Mouse (Mus musculus) bone marrow, adult 2 months (tissue): ENCODE data around the gene Elob. TPM values are rescaled to one million over a fixed set of nuclear protein-coding genes. Genes with fewer than 3 reads are reported as not detected.

Experiments
- H3K27ac ChIP-seq: fragments of 200-500 bp; 2 replicates; pipeline ENCODE4 v1.5.1; 2012; ENCODE audit warnings: low read depth, mild to moderate bottlenecking, control low read depth, inconsistent platforms, low read length; ENCODE audit not compliant: control insufficient read depth, poor library complexity, insufficient read depth
- H3K4me1 ChIP-seq: fragments of 200-500 bp; 2 replicates; pipeline ENCODE4 v1.6.1; 2011; ENCODE audit warnings: low read length; ENCODE audit not compliant: control insufficient read depth, insufficient read depth
- H3K4me3 ChIP-seq: fragments of 200-500 bp; replicated peaks from 2 replicates; pipeline ENCODE3; 2011; ENCODE audit warnings: mild to moderate bottlenecking, low read depth, low read length, control low read depth; ENCODE audit not compliant: control insufficient read depth
- CTCF ChIP-seq: fragments of 200-500 bp; IDR thresholded peaks from 2 replicates; pipeline ENCODE4 v1.5.1; 2011; ENCODE audit warnings: low read length, control low read depth; ENCODE audit not compliant: control insufficient read depth, insufficient read depth
- POLR2A ChIP-seq: fragments of 200-500 bp; IDR thresholded peaks from 2 replicates; pipeline ENCODE4 v1.6.1; 2011; ENCODE audit warnings: low read depth, mild to moderate bottlenecking, control low read depth, low read length, borderline replicate concordance; ENCODE audit not compliant: control insufficient read depth
- WGBS: fragments of 180-500 bp; shearing (Covaris S2); methylation state at CpG from one replicate; pipeline ENCODE4 v1.1.7; 2018; 5-methylcytosine and 5-hydroxymethylcytosine counted together
- polyA plus RNA-seq: library from polyadenylated mRNA; stranded (reverse); fragments of >200 nt; gene quantifications from 2 replicates; pipeline ENCODE4 v1.2.4, GENCODE M21; 2011; ENCODE audit warnings: low replicate concordance; ENCODE audit not compliant: missing spikeins, insufficient read depth, insufficient read length

Gene Elob
- polyA plus RNA-seq, 1 experiment, result 239 TPM

DNA sequence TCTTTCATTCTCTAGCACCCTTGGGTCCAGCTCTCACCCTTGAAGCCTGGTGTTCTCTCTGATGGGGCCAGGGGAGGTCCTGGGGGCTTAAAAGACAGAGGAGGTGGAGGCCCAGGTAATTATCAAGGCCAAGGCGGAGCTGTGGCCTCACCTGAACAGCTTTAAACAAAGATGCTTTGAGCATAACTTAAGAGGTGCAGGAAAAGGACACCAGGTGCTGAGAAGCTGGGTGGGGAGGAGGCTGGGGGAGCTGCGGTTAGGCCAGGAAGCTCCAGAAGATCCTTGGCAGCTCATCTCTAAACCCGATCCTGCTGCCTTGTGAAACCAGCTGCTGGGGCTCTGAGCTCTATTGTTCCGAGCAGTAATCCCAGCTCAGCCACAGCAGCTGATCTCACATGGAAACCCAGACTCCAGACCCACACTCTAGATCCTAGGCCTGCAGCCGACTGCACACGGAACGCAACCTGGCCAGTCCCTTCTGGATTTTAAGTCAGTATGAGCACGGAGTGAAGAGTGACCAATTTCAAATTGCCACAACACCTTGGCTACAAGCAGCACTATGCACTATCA, 7.2 kb upstream of the Elob start, which contains the start of gene Prss33:
TSS of gene Prss33 (minus strand) at position 51 of the 570 bp plus-strand sequence.
- no peak within 1 kb of the TSS for H3K27ac ChIP-seq
- H3K4me1 ChIP-seq, result no peaks in the 10 kb centered on the region
- 81% methylated on average over 8 of the region's 8 CpGs for WGBS
- no peak for TF ChIP-seq CTCF
- TF ChIP-seq POLR2A, result no peak
- no peak within 1 kb of the TSS for H3K4me3 ChIP-seq

DNA sequence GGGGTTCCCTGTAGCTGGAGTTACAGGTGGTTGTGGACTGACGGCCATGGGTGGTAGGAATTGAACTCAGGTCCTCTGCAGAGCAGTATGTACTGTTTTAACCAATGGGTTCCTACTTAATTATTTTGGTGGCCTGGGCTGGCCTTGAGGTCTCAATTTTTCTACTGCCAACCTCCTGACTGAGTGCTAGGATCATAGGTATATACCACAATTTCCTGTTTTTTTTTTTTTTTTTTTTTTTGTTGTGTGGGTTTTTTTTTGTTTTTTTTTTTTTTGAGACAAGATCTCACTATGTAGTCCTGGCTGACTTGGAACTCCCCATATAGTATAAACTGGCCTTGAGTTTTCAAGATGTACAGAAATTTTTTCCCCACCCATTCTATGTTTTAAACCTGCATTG, 2.3 kb upstream of the Elob start:
- no peaks in the 10 kb centered on the region; the same call in 1 of the 2 replicates for H3K4me1 ChIP-seq
- WGBS, result 86% methylated on average over 1 of the region's 1 CpGs
- no peak overlapping the region for H3K4me3 ChIP-seq
- H3K27ac ChIP-seq, result no peak overlapping the region
- no peak for TF ChIP-seq POLR2A
- no peak for TF ChIP-seq CTCF

DNA sequence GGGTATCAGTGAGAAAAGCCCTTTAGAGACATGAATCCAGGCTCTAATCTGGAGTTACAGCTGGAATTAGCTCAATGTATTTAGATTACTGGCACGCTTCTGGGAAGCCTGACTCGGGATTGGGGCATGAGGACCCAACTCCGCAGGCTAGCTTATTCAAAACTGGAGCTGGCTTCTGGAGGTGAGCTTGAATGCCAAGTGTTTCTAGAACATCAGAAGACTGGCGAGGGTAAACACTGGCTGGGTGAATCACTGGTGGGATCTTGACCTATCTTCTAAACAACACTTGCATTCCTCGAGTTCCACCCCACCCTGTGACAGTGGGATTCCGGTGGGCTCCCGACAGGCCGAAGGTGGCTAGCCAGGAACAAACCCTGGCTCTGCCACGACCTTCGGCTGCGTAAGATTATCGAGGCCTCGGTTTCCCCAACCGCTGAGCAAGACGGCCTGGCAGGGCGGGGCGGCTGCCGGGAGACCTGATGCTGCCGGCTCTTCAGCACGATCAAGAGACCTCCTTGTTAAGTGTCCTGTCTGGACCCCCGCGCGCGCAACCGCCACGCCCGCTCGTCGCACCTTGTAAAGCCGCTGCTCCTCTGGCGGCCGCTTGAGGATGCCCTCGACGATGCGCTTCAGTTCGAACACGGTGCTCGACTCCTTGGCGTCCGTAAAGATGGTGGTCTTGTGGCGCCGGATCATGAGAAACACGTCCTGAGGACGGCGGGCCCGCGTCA, 500 bp downstream of the Elob start:
- 2% methylated on average over 47 of the region's 47 CpGs for WGBS
- Histone ChIP-seq H3K4me1 (no peaks in the 10 kb centered on the region; the same call in 1 of the 2 replicates), H3K4me3 (peak overlapping the region; percentile 74), H3K27ac (peak overlapping the region; percentile 9; the same call in 1 of the 2 replicates)
- TF ChIP-seq CTCF (no peak), POLR2A (no peak)

DNA sequence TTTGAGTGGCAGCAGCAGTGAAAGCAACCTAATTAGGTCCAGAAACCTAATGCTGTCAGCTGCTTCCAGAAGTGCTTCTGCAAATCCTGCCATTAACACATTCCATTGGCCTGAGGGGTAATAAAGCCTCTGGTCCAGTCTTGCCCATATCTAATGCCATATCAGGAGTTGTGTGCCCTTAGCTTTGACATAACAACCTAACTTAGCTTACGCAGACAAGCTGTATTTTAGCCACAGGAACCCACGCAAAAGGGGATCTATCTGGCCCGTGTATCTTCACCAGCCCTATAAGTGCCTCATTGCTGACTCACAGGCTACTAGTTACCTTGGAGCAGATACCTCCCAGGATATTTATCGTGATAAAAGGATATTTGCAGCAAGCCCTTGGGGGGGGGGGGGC, 3.3 kb downstream of the Elob start:
- no peak overlapping the region for H3K4me3 ChIP-seq
- no peak overlapping the region for H3K27ac ChIP-seq
- TF ChIP-seq CTCF (no peak), POLR2A (no peak)
- WGBS, result 71% methylated on average over 4 of the region's 4 CpGs
- no peaks in the 10 kb centered on the region; the same call in 1 of the 2 replicates for H3K4me1 ChIP-seq

DNA sequence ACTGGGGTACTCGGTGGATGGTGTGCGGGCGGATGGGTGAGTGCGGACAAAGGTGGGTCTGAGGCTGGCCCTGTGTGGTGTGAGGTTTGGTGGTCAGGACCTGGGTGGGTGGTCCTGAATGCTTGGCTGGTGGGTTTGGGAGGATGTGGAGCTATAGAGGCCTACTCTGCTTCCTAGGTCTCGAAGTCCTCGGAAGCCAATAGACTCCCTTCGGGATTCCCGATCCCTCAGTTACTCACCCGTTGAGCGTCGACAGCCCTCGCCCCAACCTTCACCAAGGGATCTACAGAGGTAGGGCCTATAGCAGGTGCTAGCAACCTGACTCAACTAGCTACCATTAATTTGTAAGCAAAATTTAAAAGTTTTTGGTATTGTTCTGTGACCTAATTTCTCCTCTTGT, 5.3 kb downstream of the Elob start:
- Histone ChIP-seq H3K4me3 (no peak overlapping the region), H3K27ac (no peak overlapping the region), H3K4me1 (no peaks in the 10 kb centered on the region; the same call in 1 of the 2 replicates)
- WGBS, result 96% methylated on average over 12 of the region's 12 CpGs
- TF ChIP-seq CTCF (no peak), POLR2A (no peak)

DNA sequence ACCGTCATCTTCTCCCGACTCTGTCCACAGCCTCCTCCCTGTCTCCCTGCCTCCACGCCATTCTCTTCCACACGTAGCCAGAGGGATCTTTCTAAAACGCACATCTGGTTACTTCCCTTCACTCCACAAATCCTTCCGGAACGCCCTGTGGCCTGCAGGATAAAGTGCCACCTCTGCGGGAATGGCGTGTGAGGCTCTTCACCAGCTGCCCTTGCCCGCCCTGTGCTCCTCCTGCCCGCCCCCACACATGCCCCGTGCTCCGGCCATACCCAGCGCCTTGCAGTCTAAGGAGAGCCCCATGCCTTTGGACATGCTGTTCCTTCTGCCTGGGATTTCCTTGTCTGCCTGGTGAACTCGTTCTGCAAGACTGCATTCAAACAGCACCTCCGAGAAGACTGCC, 5.9 kb downstream of the Elob start:
- no peaks in the 10 kb centered on the region; the same call in 1 of the 2 replicates for H3K4me1 ChIP-seq
- no peak overlapping the region for H3K27ac ChIP-seq
- H3K4me3 ChIP-seq, result no peak overlapping the region
- TF ChIP-seq POLR2A (0 out of 2 replicates have a peak, but pooled peaks have one; percentile 12), CTCF (no peak)
- 90% methylated on average over 16 of the region's 16 CpGs for WGBS

DNA sequence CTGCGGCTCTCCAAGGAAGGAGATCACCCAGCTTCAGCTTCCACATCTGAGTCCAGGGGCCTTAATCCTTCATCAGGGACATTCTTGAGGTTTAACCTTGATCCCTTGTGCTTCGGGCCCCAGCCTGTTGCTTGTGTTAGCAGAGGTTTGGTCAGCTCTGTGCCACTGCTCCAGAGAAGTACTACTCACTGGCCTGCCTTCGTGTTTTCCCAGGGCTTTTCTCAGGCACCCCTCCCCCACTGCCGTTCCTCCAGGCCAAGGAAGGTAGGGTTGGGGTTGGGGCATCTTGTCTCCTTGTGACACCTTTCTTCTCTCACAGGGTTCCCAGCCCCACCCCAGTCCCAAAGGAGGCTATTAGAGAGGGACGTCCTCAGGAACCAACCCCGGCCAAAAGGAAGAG, 6.8 kb downstream of the Elob start:
- no peaks in the 10 kb centered on the region for H3K4me1 ChIP-seq
- no peak overlapping the region for H3K27ac ChIP-seq
- TF ChIP-seq POLR2A, result no peak
- TF ChIP-seq CTCF, result no peak
- 81% methylated on average over 6 of the region's 6 CpGs for WGBS
- no peak overlapping the region for H3K4me3 ChIP-seq

DNA sequence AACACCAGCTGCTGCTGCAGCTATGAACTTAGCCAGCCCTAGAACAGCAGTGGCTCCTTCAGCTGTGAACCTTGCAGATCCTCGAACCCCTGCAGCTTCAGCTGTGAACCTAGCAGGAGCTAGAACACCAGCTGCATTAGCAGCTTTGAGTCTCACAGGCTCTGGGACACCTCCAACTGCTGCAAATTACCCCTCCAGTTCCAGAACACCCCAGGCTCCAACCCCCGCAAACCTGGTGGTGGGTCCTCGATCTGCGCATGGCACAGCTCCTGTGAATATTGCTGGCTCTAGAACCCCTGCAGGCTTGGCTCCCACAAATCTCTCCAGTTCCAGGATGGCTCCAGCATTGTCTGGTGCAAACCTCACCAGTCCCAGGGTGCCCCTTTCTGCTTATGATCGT, 8.2 kb downstream of the Elob start:
- TF ChIP-seq CTCF, result no peak
- no peak for TF ChIP-seq POLR2A
- Histone ChIP-seq H3K4me1 (no peaks in the 10 kb centered on the region), H3K4me3 (no peak overlapping the region), H3K27ac (no peak overlapping the region)
- WGBS, result 96% methylated on average over 5 of the region's 5 CpGs

DNA sequence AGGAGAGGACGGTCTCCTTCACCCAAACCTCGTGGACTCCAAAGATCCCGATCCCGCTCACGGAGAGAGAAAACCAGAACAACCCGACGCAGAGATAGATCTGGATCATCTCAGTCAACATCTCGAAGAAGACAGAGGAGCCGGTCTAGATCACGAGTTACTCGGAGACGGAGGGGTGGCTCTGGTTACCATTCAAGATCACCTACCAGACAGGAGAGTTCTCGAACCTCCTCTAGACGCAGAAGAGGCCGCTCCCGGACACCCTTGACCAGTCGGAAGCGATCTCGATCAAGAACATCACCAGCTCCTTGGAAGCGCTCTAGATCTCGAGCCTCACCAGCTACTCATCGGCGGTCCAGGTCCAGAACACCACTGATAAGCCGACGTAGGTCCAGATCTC, 9.7 kb downstream of the Elob start:
- Histone ChIP-seq H3K4me1 (no peaks in the 10 kb centered on the region), H3K4me3 (no peak overlapping the region), H3K27ac (no peak overlapping the region)
- WGBS, result 97% methylated on average over 25 of the region's 25 CpGs
- TF ChIP-seq CTCF (no peak), POLR2A (no peak)
